Mouse (Mus musculus): ENCODE data around the gene Bicra. TPM values are rescaled to one million over a fixed set of nuclear protein-coding genes. Genes with fewer than 3 reads are reported as not detected.

The Bicra gene
- polyA plus RNA-seq, 1 experiment from 2014 or later = 7.5 TPM

DNA sequence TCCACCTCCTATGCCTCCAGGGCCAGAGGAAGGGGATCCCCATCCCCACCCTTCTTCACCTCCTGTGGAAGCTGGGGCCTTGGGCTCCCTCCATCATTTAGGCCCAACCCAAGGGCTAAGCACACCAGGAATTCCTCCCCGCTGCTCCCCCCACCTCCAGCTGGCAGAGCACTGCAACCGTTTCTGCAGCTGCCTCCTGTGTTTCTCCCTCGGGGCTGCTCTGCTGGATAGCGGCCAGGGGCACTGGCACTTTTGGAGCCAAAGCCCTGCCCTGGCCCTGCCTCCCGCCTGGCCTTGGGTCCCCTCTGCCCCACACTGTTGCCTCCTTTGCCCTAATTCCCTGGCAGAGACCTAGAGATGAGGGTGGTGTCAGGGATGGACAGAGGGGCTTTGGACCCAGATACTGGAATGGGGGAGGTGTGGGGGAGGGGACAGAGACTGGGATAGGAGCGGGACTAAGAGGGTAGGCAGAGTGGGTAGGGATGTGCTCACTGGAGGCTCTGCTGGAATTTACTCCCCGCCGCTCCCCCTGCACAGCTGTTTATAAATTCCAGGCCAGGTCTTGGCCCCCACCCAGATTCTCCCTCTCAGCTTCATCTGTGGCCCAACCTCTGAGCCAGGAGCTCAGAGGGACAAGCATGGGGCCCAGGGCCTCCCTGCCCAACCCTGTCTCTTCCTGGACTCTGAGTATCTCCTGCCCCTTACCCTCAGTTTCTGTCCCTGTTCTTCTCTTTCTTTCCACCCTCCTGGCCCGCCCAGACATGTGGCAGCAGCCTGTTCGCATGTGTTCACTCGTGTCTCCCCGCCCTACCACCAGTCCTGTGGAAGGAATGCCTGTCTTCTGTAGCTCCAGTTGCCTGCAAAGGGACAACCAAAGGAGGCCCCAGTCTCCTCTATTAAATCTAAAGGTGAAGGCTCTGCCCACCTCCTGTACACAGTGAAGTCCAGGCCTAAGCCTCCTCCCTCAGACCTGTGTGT is 85.1 kb downstream of the Bicra start:
- Histone ChIP-seq H3K9ac (ENCODE audit: low read length) (no peak overlapping the region), H3K4me3 (ENCODE audit: low read depth, low read length) (no peak overlapping the region), H3K36me3 (ENCODE audit: control insufficient read depth, insufficient read depth, low read length) (no peaks in the 10 kb centered on the region), H3K27ac (ENCODE audit: low read depth, low read length) (no peak overlapping the region), H3K9me3 (ENCODE audit: control insufficient read depth, low read length) (no peaks in the 10 kb centered on the region), H3K27me3 (ENCODE audit: control insufficient read depth, insufficient read depth, low read length) (no peaks in the 10 kb centered on the region), H3K4me2 (ENCODE audit: low read depth) (no peak overlapping the region), H3K4me1 (ENCODE audit: control insufficient read depth, insufficient read depth, low read length) (0 out of 2 replicates have a peak, but pooled peaks cover 12% of the 10 kb centered on the region)
- WGBS = 45% methylated on average over 12 of the region's 12 CpGs
- ATAC-seq (ENCODE audit: insufficient read depth, low FRiP score, low TSS enrichment) (no peak), DNase-seq (ENCODE audit: low spot score) (no peak)

DNA sequence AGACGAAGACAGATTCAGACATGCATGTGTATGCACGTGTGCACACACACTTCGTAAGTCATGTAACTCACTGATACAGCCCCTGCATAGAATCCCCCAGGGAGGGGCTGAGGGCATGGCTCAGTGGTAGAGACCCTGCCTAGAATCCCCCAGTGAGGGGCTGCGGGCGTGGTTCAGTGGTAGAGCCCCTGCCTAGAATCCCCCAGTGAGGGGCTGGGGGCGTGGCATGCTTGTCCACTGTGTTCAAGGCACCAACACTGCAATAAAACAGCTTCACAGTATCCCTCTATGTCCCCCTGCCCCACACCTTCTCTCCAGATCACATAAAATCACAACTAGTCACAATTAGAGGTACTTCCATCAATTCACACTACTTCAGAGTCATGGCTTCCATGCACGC is 85.9 kb downstream of the Bicra start:
- 88% methylated on average over 7 of the region's 7 CpGs for WGBS
- H3K9me3 ChIP-seq (ENCODE audit: control insufficient read depth, low read length) = no peaks in the 10 kb centered on the region
- H3K4me3 ChIP-seq (ENCODE audit: low read depth, low read length) = no peak overlapping the region
- H3K4me2 ChIP-seq (ENCODE audit: low read depth) = no peak overlapping the region
- no peak overlapping the region for H3K9ac ChIP-seq (ENCODE audit: low read length)
- 0 out of 2 replicates have a peak, but pooled peaks cover 12% of the 10 kb centered on the region for H3K4me1 ChIP-seq (ENCODE audit: control insufficient read depth, insufficient read depth, low read length)
- H3K27ac ChIP-seq (ENCODE audit: low read depth, low read length) = no peak overlapping the region
- DNase-seq (ENCODE audit: low spot score) (no peak), ATAC-seq (ENCODE audit: insufficient read depth, low FRiP score, low TSS enrichment) (no peak)
- H3K27me3 ChIP-seq (ENCODE audit: control insufficient read depth, insufficient read depth, low read length) = no peaks in the 10 kb centered on the region
- H3K36me3 ChIP-seq (ENCODE audit: control insufficient read depth, insufficient read depth, low read length) = no peaks in the 10 kb centered on the region

DNA sequence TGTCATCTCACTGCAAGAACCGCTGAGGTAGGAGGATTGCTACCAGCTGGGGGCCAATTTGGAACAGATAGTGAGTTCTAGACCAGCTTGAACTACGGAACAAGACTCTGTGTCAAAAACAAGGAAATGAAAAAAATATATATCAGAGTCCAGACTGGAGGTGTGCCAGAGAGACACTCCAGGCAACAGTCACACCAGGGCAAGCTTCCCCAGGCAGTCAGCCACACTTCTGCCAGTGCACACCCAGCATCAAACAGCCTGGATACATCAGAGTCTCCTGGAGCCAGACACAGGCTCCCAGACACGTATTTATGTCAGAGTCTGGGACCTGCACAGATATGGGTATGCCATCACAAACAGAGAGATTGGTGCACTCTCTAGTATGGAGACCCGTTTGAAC is 86.5 kb downstream of the Bicra start:
- Histone ChIP-seq H3K4me3 (ENCODE audit: low read depth, low read length) (no peak overlapping the region), H3K9ac (ENCODE audit: low read length) (no peak overlapping the region), H3K36me3 (ENCODE audit: control insufficient read depth, insufficient read depth, low read length) (no peaks in the 10 kb centered on the region), H3K9me3 (ENCODE audit: control insufficient read depth, low read length) (no peaks in the 10 kb centered on the region), H3K4me2 (ENCODE audit: low read depth) (no peak overlapping the region), H3K27me3 (ENCODE audit: control insufficient read depth, insufficient read depth, low read length) (no peaks in the 10 kb centered on the region), H3K4me1 (ENCODE audit: control insufficient read depth, insufficient read depth, low read length) (0 out of 2 replicates have a peak, but pooled peaks cover 12% of the 10 kb centered on the region), H3K27ac (ENCODE audit: low read depth, low read length) (no peak overlapping the region)
- no peak for DNase-seq (ENCODE audit: low spot score)
- WGBS = 69% methylated on average over 4 of the region's 4 CpGs
- no peak for ATAC-seq (ENCODE audit: insufficient read depth, low FRiP score, low TSS enrichment)

DNA sequence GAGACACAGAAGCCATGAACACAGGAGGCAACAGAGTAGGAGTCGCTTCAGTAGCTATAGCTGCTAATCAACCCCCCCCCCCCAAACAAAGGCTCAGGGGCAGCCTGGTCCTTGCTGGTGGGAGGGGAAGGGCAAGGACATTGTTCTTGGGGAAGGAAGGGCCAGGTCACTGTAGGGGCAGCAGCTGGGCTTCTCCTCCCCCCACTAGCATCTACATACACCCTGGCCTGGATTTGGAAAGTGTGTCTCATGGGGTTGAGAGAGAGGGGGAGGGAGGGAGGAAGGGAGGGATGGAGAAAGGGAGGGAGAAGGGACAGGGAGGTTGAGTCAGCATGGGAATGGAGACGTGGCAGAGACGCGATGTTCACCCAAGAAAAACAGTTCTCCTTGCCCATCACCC is 87.0 kb downstream of the Bicra start:
- DNase-seq (ENCODE audit: low spot score) (no peak), ATAC-seq (ENCODE audit: insufficient read depth, low FRiP score, low TSS enrichment) (peak; percentile 8; the same call in 1 of the 2 replicates)
- Histone ChIP-seq H3K4me3 (ENCODE audit: low read depth, low read length) (no peak overlapping the region), H3K4me1 (ENCODE audit: control insufficient read depth, insufficient read depth, low read length) (0 out of 2 replicates have a peak, but pooled peaks cover 12% of the 10 kb centered on the region), H3K4me2 (ENCODE audit: low read depth) (no peak overlapping the region), H3K36me3 (ENCODE audit: control insufficient read depth, insufficient read depth, low read length) (no peaks in the 10 kb centered on the region), H3K9me3 (ENCODE audit: control insufficient read depth, low read length) (no peaks in the 10 kb centered on the region), H3K9ac (ENCODE audit: low read length) (no peak overlapping the region), H3K27ac (ENCODE audit: low read depth, low read length) (no peak overlapping the region), H3K27me3 (ENCODE audit: control insufficient read depth, insufficient read depth, low read length) (no peaks in the 10 kb centered on the region)
- 53% methylated on average over 4 of the region's 4 CpGs for WGBS

DNA sequence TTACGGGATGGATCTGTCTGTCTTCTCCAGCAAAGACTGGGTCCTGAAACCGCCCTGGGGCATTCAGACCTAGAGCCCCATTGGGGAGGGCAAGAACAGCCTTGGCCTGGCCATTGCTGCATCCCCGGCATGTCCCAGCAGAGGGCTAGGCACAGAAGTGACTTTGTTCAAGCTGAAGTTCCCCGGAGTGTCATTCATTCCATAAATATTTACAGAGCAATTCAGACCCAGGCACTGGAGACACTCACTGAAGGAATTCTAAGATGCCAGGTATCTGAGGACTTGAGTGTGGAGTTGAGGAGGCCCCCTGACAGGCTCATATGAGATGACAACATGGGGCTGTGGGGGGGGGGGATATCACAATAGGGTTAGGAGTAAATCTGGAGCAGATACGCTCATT is 91.6 kb downstream of the Bicra start:
- Histone ChIP-seq H3K9ac (ENCODE audit: low read length) (no peak overlapping the region), H3K27ac (ENCODE audit: low read depth, low read length) (no peak overlapping the region), H3K4me3 (ENCODE audit: low read depth, low read length) (no peak overlapping the region), H3K4me1 (ENCODE audit: control insufficient read depth, insufficient read depth, low read length) (0 out of 2 replicates have a peak, but pooled peaks cover 6% of the 10 kb centered on the region), H3K9me3 (ENCODE audit: control insufficient read depth, low read length) (no peaks in the 10 kb centered on the region), H3K36me3 (ENCODE audit: control insufficient read depth, insufficient read depth, low read length) (no peaks in the 10 kb centered on the region), H3K4me2 (ENCODE audit: low read depth) (no peak overlapping the region), H3K27me3 (ENCODE audit: control insufficient read depth, insufficient read depth, low read length) (no peaks in the 10 kb centered on the region)
- no peak for ATAC-seq (ENCODE audit: insufficient read depth, low FRiP score, low TSS enrichment)
- 73% methylated on average over 5 of the region's 5 CpGs for WGBS
- DNase-seq (ENCODE audit: low spot score) = no peak

DNA sequence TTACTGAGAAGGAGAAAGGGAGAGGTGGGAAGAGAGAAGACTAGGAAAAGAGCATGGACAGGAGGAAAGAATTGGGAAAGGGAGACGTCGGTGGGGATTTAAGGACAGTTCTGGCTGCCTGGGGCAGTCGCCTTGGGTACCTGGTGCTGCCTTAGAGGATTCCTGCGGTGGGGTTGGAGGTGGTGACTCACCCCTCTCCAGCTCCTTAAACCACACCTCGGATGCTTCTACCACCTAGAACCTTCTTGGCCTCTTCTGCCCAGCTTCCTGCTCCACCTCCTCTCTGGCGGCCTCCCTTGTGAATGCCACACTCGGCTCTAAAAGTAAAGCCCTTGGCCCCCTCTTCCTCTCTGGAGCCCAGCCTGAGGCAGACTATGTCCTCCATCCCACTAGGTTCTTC is 92.2 kb downstream of the Bicra start:
- 21% methylated on average over 7 of the region's 7 CpGs for WGBS

DNA sequence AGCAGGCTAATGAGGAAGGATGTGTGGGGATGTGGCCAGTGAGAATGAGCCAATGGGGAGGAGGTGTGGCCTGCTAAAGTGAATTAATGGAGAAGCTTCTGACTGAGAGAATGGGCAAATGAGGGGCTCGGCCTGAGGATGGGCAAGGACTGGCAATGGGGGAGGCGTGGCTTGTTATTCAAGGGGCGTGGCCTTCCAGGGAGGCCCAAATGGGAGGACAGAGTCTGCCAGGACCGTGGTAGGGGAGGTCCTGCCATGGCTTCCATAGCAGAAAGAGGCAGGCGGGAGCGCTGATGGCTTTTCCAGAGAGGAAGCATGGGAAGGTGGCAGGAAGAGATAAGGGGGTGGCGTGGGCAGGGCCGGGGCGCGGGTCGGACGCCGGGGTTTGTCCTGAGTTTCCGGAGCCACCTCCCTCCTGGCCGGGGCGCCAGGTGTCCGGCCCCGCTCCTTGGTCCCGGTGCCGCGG is 92.7 kb downstream of the Bicra start:
- no peaks in the 10 kb centered on the region for H3K9me3 ChIP-seq (ENCODE audit: control insufficient read depth, low read length)
- 4% methylated on average over 19 of the region's 21 CpGs for WGBS
- H3K9ac ChIP-seq (ENCODE audit: low read length) = peak overlapping the region; percentile 0; the same call in 1 of the 2 replicates
- H3K4me2 ChIP-seq (ENCODE audit: low read depth) = peak overlapping the region; percentile 27
- H3K27me3 ChIP-seq (ENCODE audit: control insufficient read depth, insufficient read depth, low read length) = no peaks in the 10 kb centered on the region
- H3K27ac ChIP-seq (ENCODE audit: low read depth, low read length) = no peak overlapping the region
- DNase-seq (ENCODE audit: low spot score) (peak; percentile 58), ATAC-seq (ENCODE audit: insufficient read depth, low FRiP score, low TSS enrichment) (peak; percentile 64; the same call in 1 of the 2 replicates)
- peak overlapping the region; percentile 10; the same call in 1 of the 2 replicates for H3K4me3 ChIP-seq (ENCODE audit: low read depth, low read length)
- H3K4me1 ChIP-seq (ENCODE audit: control insufficient read depth, insufficient read depth, low read length) = no peaks in the 10 kb centered on the region
- no peaks in the 10 kb centered on the region for H3K36me3 ChIP-seq (ENCODE audit: control insufficient read depth, insufficient read depth, low read length)

More for the DNA sequence above, 92.2 kb downstream of the Bicra start:
- H3K4me1 ChIP-seq (ENCODE audit: control insufficient read depth, insufficient read depth, low read length) = 0 out of 2 replicates have a peak, but pooled peaks cover under 1% of the 10 kb centered on the region
- peak overlapping the region; percentile 0; the same call in 1 of the 2 replicates for H3K9ac ChIP-seq (ENCODE audit: low read length)
- no peaks in the 10 kb centered on the region for H3K27me3 ChIP-seq (ENCODE audit: control insufficient read depth, insufficient read depth, low read length)
- H3K4me3 ChIP-seq (ENCODE audit: low read depth, low read length) = no peak overlapping the region
- no peak overlapping the region for H3K27ac ChIP-seq (ENCODE audit: low read depth, low read length)
- H3K4me2 ChIP-seq (ENCODE audit: low read depth) = peak overlapping the region; percentile 27
- no peak for DNase-seq (ENCODE audit: low spot score)
- no peaks in the 10 kb centered on the region for H3K36me3 ChIP-seq (ENCODE audit: control insufficient read depth, insufficient read depth, low read length)
- no peaks in the 10 kb centered on the region for H3K9me3 ChIP-seq (ENCODE audit: control insufficient read depth, low read length)
- no peak for ATAC-seq (ENCODE audit: insufficient read depth, low FRiP score, low TSS enrichment)

DNA sequence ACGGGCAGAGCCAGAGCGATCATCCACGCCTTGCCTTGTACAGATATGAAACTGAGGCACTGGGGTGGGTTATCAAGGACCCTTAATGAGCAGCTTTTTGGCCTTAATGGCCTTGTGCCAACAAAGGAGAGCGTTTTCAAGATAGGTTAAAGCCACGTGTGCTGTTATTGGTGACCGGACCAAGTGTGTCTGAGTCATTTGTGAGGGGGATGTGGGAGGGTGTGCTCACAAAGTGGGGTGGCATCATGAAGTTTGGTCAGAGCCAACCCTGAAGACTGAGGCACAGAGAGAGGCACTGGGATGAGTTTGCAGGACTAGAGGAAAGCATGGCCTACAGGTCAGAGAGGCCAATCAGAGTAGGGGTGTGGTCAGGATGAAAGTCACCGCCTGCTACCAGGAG is 93.3 kb downstream of the Bicra start:
- no peak overlapping the region for H3K4me2 ChIP-seq (ENCODE audit: low read depth)
- H3K27me3 ChIP-seq (ENCODE audit: control insufficient read depth, insufficient read depth, low read length) = no peaks in the 10 kb centered on the region
- H3K9me3 ChIP-seq (ENCODE audit: control insufficient read depth, low read length) = no peaks in the 10 kb centered on the region
- no peaks in the 10 kb centered on the region for H3K36me3 ChIP-seq (ENCODE audit: control insufficient read depth, insufficient read depth, low read length)
- 89% methylated on average over 7 of the region's 7 CpGs for WGBS
- no peaks in the 10 kb centered on the region for H3K4me1 ChIP-seq (ENCODE audit: control insufficient read depth, insufficient read depth, low read length)
- no peak overlapping the region for H3K27ac ChIP-seq (ENCODE audit: low read depth, low read length)
- ATAC-seq (ENCODE audit: insufficient read depth, low FRiP score, low TSS enrichment) (no peak), DNase-seq (ENCODE audit: low spot score) (no peak)
- H3K9ac ChIP-seq (ENCODE audit: low read length) = no peak overlapping the region
- H3K4me3 ChIP-seq (ENCODE audit: low read depth, low read length) = no peak overlapping the region

All from neural tube, embryonic 11.5 days (tissue).